Comparison of ENCODE assay signal across 9 mouse cellular contexts in the genomic region with DNA sequence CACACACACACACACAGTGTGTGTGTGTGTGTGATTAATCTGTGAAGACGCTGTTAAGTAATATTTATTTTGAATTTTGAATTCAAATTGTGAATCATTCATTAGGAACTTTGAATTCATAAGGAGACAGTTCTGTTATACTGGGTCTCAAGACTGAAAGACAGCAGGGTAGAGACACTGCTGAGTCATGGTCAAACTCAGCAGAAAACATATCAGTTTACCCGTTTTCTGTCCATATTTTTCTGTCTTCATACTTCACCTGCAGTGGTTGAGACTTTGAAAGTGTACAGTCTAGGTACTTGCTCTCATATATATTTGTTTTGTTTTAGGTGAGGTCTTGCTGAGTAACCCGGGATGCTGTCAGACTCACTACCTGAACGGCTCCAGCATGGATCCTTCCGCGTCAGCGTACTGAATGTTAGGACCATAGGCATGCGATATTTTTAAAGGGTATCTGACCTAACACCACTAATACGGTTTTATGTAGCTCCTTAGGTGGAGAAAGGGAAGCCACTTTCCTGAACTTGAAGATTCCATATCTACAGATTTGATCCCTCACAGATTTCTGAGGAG.
DNase-seq lines count a peak whose midpoint lies in the region; ATAC-seq and TF ChIP-seq lines count a peak whose summit lies in the region.
"Had no signal": no experiment of that assay in that cellular context is flagged by ENCODE, and none has a peak within 500 bp of the region (broad histone marks: within the 10 kb centered on the region; RNA-seq: fewer than 3 reads in every experiment).

No protein-coding gene starts in this region.

- H3K4me2 ChIP-seq in heart, embryonic 14.5 days (ENCODE audit: low read length), result peak overlapping the region; percentile 79
- peak overlapping the region; percentile 69 for H3K4me2 ChIP-seq in hindbrain, embryonic 11.5 days (replicated peaks; ENCODE audit: low read depth, low read length)
- peak overlapping the region; percentile 85 for H3K4me2 ChIP-seq in liver, embryonic 13.5 days
- peak overlapping the region; percentile 63 for H3K4me2 ChIP-seq in stomach, postnatal 0 days (replicated peaks; ENCODE audit: low read depth)

- no peaks in the 10 kb centered on the region for H3K36me3 ChIP-seq in heart, embryonic 14.5 days (ENCODE audit: control insufficient read depth, insufficient read depth, low read length)
- H3K36me3 ChIP-seq in hindbrain, embryonic 11.5 days (ENCODE audit: control insufficient read depth, insufficient read depth, low read length), result no peaks in the 10 kb centered on the region
- H3K36me3 ChIP-seq in liver, embryonic 13.5 days, result no peaks in the 10 kb centered on the region
- no peaks in the 10 kb centered on the region for H3K36me3 ChIP-seq in stomach, postnatal 0 days (ENCODE audit: control insufficient read depth, insufficient read depth, low read length)

- TF ChIP-seq EP300 in stomach, postnatal 0 days (optimal IDR thresholded peaks at IDR 0.05), result no peak

- ATAC-seq in heart, embryonic 14.5 days (ENCODE audit: insufficient number of reproducible peaks, insufficient read depth, low FRiP score, low read depth), result no peak
- no peak for ATAC-seq in hindbrain, embryonic 11.5 days (ENCODE audit: low FRiP score)
- peak; percentile 40; the same call in 1 of the 2 replicates for ATAC-seq in liver, embryonic 13.5 days (ENCODE audit: low read depth)
- ATAC-seq in stomach, postnatal 0 days (ENCODE audit: low FRiP score, low TSS enrichment), result peak; percentile 27; the same call in 1 of the 2 replicates

- TF ChIP-seq CTCF in stomach, postnatal 0 days (IDR thresholded peaks at IDR 0.05; ENCODE audit: low read depth), result no peak

- H3K9me3 ChIP-seq in heart, embryonic 14.5 days (ENCODE audit: control insufficient read depth, low read length), result no peaks in the 10 kb centered on the region
- H3K9me3 ChIP-seq in hindbrain, embryonic 11.5 days (ENCODE audit: control insufficient read depth, low read length), result no peaks in the 10 kb centered on the region
- H3K9me3 ChIP-seq in liver, embryonic 13.5 days (replicated peaks), result no peaks in the 10 kb centered on the region
- no peaks in the 10 kb centered on the region for H3K9me3 ChIP-seq in stomach, postnatal 0 days (ENCODE audit: control insufficient read depth, low read length)

- intact Hi-C loops in gastrocnemius, postnatal 36 days (cut with DNase I), result loop anchor here (2.0 to 10.0 kb wide), 3 partner anchors 92 to 635 kb away; no protein-coding TSS in a partner anchor

- peak overlapping the region in 1 of 2 experiments; percentile 61; a peak in 2 of 4 replicates for H3K4me3 ChIP-seq in heart, embryonic 14.5 days (ENCODE audit: control insufficient read depth in 1 of 2, insufficient read depth in 1 of 2, low read depth in 1 of 2, low read length in 2 of 2)
- H3K4me3 ChIP-seq in hindbrain, embryonic 11.5 days (ENCODE audit: low read depth, low read length), result peak overlapping the region; percentile 54; the same call in 1 of the 2 replicates
- H3K4me3 ChIP-seq in liver, embryonic 13.5 days (replicated peaks), result peak overlapping the region; percentile 68
- peak overlapping the region; percentile 55 for H3K4me3 ChIP-seq in stomach, postnatal 0 days (ENCODE audit: low read depth, low read length)

- peak overlapping the region; percentile 81 for H3K9ac ChIP-seq in heart, embryonic 14.5 days (ENCODE audit: low read length)
- H3K9ac ChIP-seq in hindbrain, embryonic 11.5 days (ENCODE audit: low read depth, low read length), result no peak overlapping the region
- H3K9ac ChIP-seq in liver, embryonic 13.5 days, result peak overlapping the region; percentile 76
- no peak overlapping the region; the same call in 1 of the 2 replicates for H3K9ac ChIP-seq in stomach, postnatal 0 days (ENCODE audit: low read length)

- no peak for DNase-seq in heart, adult 8-10 months (ENCODE audit: low spot score)
- peak; percentile 4 to 11 for DNase-seq in cerebellum, postnatal 10 days
- peak; percentile 24 for DNase-seq in hindbrain, embryonic 11.5 days (ENCODE audit: low spot score)
- no peak for DNase-seq in liver, embryonic 13.5 days
- peak; percentile 21 for DNase-seq in stomach, postnatal 0 days (ENCODE audit: low spot score)
- no peak for DNase-seq in gastrocnemius, postnatal 36 days
- no peak for DNase-seq in right cerebral cortex, postnatal 25 days

- H3K27me3 ChIP-seq in heart, embryonic 14.5 days (ENCODE audit: control insufficient read depth, insufficient read depth, low read length), result no peaks in the 10 kb centered on the region
- no peaks in the 10 kb centered on the region for H3K27me3 ChIP-seq in hindbrain, embryonic 11.5 days (ENCODE audit: control insufficient read depth, insufficient read depth, low read length)
- no peaks in the 10 kb centered on the region for H3K27me3 ChIP-seq in liver, embryonic 13.5 days
- H3K27me3 ChIP-seq in stomach, postnatal 0 days (ENCODE audit: control insufficient read depth, insufficient read depth, low read length), result no peaks in the 10 kb centered on the region
- H3K27me3 ChIP-seq: Patski had no signal

- 57% methylated on average over 9 of the region's 9 CpGs for whole genome bisulfite sequencing in heart, embryonic 14.5 days
- WGBS in hindbrain, embryonic 11.5 days, result 71% methylated on average over 9 of the region's 9 CpGs
- 47% methylated on average over 9 of the region's 9 CpGs for WGBS in liver, embryonic 13.5 days (ENCODE audit: insufficient replicate concordance)
- WGBS in stomach, postnatal 0 days, result 62% methylated on average over 9 of the region's 9 CpGs

- no peak overlapping the region for H3K27ac ChIP-seq in heart, embryonic 14.5 days (replicated peaks in 1 of 2; ENCODE audit: control insufficient read depth in 1 of 2, insufficient read depth in 1 of 2, low read depth in 2 of 2, low read length in 2 of 2)
- H3K27ac ChIP-seq in hindbrain, embryonic 11.5 days (ENCODE audit: low read depth, low read length), result no peak overlapping the region
- H3K27ac ChIP-seq in liver, embryonic 13.5 days, result no peak overlapping the region; the same call in 1 of the 2 replicates
- H3K27ac ChIP-seq in stomach, postnatal 0 days (replicated peaks), result no peak overlapping the region

- H3K4me1 ChIP-seq in heart, embryonic 14.5 days (ENCODE audit: control insufficient read depth in 2 of 2, insufficient read depth in 2 of 2, low read length in 2 of 2), result no peaks in the 10 kb centered on the region
- no peaks in the 10 kb centered on the region for H3K4me1 ChIP-seq in hindbrain, embryonic 11.5 days (replicated peaks; ENCODE audit: control insufficient read depth, insufficient read depth, low read length)
- peaks cover 14% of the 10 kb centered on the region for H3K4me1 ChIP-seq in liver, embryonic 13.5 days (replicated peaks)
- H3K4me1 ChIP-seq in stomach, postnatal 0 days (replicated peaks; ENCODE audit: control insufficient read depth, insufficient read depth), result no peaks in the 10 kb centered on the region

Comparison
In these comparisons a context has a peak if more than half of its experiments do, and no peak if none do; other contexts are left out.
1. ATAC-seq: peak in liver, embryonic 13.5 days (single experiment) and stomach, postnatal 0 days (single experiment); none in heart, embryonic 14.5 days (single experiment) and hindbrain, embryonic 11.5 days (single experiment).
2. H3K9ac ChIP-seq: peak in heart, embryonic 14.5 days (single experiment) and liver, embryonic 13.5 days (single experiment); none in hindbrain, embryonic 11.5 days (single experiment) and stomach, postnatal 0 days (single experiment).
3. DNase-seq: peak in cerebellum, postnatal 10 days (2 of 2), hindbrain, embryonic 11.5 days (single experiment) and stomach, postnatal 0 days (single experiment); none in heart, adult 8-10 months (single experiment), liver, embryonic 13.5 days (single experiment), gastrocnemius, postnatal 36 days (0 of 2) and right cerebral cortex, postnatal 25 days (single experiment).
4. Peak in every context shown above with its lines, with median percentiles within 50 percentile points of each other: H3K4me2 ChIP-seq.